Mouse (Mus musculus) liver, adult 2 months (tissue): ENCODE measurements around the gene Csad.

Experiments
- CTCF ChIP-seq: fragments of 200-500 bp; IDR thresholded peaks from 2 replicates; pipeline ENCODE4 v1.5.1; 2011; ENCODE audit warnings: low read depth, low read length, control low read depth
- POLR2A ChIP-seq: fragments of 200-500 bp; IDR thresholded peaks from 2 replicates; pipeline ENCODE4 v1.6.1; 2011; ENCODE audit warnings: low read length, control low read depth; ENCODE audit not compliant: insufficient read depth; ENCODE audit errors: extremely low read depth

GRCm38 (mm10) chr15:102209114-102209513, 4.6 kb upstream of the Csad start:
- TF ChIP-seq CTCF (no peak), POLR2A (no peak)
